Mouse (Mus musculus) inflammation-experienced regulatory T-cells, adult 6 months (primary cell): ENCODE measurements at regions not wholly inside any gene's neighbourhood (a gene's known extent, or its start where the extent isn't known, plus 50 kb on each side); places are given as distances from the start of the nearest gene placed in this dataset.
"Not testable (repeated sequence)": the region's sequence is repeated elsewhere in the genome, so short reads cannot be mapped to it uniquely, and the experiment has no call there.

Experiments used
- ATAC-seq: one replicate; pipeline ENCODE4 v1.8.0; 2017

GRCm38 (mm10) chr13:42000966-42001365 lies 50.9 kb upstream of the Hivep1 start:
- no peak for ATAC-seq

DNA sequence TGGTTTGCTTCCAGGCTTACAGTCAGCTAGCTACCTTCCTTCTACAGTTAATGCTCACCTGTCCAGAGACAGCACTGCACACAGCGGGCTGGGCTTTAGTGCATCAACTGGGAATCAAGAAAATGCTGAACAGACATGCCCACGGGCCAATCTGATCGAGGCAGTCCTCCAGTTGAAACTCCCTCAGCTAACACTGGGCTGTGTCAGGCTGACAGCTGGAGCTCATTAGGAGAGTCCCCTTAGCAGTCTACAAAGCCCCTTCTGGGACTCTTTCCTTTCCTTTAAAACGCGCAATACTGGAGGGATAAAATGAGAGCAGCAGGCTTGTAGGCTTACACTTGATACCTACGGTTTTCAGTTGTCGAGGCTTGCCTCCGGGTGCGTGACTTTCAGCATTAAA lies 53.9 kb upstream of the Hivep1 start:
- ATAC-seq: no peak

- no peak for ATAC-seq
Observed at GRCm38 (mm10) chr13:41994126-41994525, 57.7 kb upstream of the Hivep1 start.

GRCm38 (mm10) chr13:41975918-41976317 lies 75.9 kb upstream of the Hivep1 start:
- peak; percentile 75 for ATAC-seq

DNA sequence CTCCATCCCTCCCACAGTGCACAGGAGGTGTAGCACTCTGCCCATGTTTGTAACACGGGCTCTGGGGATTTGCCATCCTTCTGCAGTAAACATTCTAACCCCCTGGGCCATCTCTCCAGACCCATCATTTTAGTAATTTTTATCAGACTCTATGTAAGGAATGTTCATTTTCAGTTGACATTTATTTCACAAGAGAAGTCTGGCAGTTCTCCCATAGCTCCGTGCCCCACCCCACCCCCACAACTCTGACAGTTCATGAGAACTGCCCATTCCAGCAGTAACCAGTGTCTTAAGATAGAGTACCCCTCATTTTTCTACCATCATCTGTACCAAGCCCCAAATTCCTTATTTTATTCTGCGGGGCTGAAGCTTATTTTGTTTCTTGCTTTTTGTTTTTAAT lies 88.9 kb upstream of the Hivep1 start:
- no peak for ATAC-seq

DNA sequence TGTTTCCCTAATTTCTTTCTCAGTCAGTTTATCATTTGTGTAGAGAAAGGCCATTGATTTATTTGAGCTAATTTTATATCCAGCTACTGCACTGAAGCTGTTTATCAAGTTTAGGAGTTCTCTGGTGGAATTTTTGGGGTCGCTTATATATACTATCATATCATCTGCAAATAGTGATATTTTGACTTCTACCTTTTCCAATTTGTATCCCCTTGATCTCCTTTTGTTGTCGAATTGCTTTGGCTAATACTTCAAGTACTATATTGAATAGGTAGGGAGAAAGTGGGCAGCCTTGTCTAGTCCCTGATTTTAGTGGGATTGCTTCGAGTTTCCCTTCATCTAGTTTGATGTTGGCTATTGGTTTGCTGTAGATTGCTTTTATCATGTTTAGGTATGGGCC lies 90.9 kb upstream of the Hivep1 start:
- ATAC-seq: not testable (repeated sequence)

DNA sequence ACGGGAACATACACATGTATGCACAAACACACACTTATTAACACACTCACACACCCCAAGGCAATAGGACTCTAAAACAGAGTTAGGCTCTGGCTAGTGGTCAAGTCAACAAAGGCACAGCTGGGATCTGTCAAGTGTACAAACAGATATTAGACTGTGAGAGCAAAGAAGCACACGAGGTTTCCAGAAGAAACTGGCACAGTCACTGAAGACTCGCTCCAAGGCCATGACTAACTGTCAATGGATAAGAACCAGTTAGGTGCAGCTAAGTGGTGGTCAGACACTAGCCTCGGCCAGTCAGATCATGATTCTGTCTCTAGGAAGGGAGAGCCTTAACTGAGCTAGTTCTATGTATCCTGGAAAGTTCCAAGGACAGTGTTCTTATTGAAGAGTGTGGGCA lies 93.9 kb upstream of the Hivep1 start:
- ATAC-seq: no peak

DNA sequence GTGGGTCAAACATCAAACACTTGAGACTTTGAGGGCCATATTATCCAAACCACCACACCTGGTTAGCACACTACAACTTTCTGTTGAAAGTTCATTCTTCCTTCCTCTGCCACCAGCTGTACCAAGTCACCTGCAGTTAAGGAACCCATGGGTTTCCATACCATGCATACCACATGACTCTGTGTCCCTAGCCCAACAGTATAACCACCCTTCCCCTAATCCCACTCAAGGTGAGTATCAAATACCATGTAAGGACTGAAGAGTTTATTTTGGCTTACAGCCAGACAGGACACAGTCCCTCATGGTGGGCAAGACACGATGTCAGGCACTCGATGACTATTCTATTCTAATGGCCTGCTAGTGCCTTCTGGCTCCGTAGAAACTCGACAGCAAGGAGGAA lies 95.9 kb upstream of the Hivep1 start:
- no peak for ATAC-seq

DNA sequence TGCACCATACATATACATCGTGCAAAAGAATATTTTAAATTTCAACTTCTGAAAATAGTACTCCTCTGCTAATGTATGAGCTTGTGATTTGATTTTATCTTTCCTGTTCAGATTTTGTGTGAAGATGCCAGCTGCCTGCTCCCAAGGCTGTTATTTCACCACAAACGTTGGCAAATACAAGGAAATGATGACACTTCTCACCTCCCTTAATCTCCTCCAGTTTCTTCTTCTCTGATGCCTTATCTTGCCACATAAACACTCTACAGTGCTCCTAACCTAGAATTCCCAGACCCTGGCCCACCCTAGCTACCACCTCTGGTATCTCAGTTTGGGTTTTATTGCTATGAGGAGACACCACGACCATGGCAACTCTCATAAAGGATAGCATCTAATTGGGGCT lies 96.6 kb upstream of the Hivep1 start:
- no peak for ATAC-seq

GRCm38 (mm10) chr13:41952453-41952852 lies 99.4 kb upstream of the Hivep1 start:
- no peak for ATAC-seq

- ATAC-seq: no peak
Observed at GRCm38 (mm10) chr13:41948241-41948640, 100.8 kb upstream of the Adtrp start.

DNA sequence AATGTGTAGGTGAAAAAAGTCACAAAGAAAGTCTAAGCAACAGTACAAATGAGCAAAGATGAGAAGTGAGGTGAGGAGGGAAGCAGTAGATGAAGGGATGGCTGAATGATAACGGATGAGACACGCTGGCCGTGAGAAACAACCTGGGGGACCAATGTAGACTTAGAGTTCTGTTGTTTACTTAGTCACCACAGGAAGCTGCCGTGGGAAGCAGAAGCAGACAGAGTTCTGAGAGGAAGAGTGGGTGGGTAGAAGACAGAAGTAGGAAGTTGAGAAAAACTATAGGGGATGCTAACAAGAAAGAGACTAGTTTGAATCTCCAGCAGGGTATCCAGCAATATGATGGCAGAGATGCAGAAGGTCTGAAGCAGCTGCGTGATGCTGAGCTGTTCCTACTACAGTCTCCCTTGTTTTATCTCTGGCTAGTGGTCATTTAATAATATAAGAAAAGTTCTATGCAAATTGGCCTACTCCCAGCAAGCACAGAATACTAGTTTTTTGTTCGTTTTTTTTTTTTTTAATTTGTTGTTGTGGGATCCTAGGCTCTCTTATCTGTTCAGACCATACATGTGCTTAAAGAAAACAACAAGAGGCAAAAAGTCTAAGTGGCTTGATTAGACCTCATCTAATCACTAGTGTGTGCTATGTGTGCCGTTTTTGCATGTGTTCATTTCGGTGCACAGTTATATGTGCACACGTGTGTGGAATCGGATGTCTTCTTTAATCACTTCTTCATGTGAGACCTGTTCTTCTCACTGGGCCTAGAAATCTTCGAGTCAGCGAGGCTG lies 85.0 kb upstream of the Adtrp start:
- ATAC-seq: peak; percentile 97

GRCm38 (mm10) chr13:41929768-41930167 lies 82.3 kb upstream of the Adtrp start:
- ATAC-seq: peak; percentile 45

GRCm38 (mm10) chr13:41925851-41926250 lies 78.4 kb upstream of the Adtrp start:
- not testable (repeated sequence) for ATAC-seq

DNA sequence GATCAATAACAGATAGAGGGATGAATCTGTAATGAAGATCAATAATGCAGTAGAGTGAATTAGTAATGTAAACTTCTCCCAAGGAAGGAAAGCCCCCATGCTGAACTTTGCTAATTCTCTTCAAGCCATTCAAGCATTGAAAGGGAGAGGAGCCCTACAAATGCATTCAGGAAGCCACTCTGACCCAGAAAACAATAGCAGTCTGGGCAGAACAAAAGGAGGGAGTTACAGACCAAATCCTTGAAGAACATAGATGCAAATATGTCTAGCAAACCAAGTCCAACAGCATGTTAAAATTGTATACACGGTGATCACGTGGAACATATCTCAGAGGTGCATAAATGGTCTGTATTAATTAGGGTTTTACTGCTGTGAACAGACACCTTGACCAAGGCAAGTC lies 77.7 kb upstream of the Adtrp start:
- ATAC-seq: no peak

DNA sequence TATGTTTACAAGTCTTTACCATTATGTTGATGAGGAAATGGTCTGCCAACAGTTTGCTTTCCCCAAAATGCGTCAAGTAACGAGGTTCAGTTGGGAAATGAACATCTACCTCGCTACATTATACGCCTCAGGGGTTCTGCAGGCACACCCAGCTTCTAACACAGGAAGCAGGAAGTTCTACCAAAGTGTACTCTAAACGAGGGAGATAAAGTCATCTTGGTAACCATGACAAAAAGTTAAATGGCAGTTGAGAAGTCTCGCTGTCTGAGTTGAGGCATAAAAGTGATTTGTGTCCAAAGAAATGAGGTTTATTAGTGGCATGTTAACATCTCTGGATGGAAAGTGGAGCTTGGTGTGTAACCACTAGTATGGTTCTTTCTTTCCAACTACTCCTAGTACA lies 73.7 kb upstream of the Adtrp start:
- peak; percentile 50 for ATAC-seq

DNA sequence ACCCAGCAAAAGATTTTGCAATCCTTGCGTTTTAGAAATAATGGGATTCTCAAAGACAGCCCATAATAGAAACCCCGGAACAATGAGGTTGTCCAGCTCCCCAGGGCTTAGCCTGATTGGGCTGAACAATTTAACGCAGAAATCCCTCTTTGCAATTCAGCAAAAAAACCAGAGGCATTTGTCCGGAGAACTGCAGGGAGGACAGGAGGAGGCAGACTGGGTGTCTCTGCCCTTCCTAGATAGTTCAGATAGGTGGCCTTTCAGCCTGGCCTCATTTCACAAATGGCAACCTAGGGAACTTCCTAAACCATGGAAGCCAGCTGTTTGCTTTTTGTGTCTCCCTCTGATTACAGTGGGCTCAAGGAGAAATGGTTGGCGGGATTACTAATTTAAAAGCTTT lies 71.0 kb upstream of the Adtrp start:
- no peak for ATAC-seq

DNA sequence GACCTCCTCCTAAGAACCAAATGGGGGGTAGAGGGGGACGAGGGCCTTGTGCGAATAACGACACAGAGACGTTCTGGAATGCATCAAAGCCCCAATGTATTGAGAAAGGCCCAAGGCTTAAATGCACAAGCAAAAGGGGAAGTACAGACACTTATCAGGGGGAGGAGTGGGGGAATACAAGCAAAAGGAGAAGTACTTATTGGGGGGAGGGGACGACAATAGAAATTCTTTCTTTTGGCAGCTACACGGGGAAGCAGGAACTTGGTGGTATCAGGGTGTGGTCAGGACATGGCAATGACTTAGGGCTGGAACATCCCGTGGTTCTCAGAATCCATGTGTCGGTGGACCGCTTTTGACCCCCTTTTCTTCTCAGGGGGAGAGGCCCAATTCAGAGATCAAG lies 68.3 kb upstream of the Adtrp start:
- not testable (repeated sequence) for ATAC-seq

- ATAC-seq: no peak
Observed at GRCm38 (mm10) chr13:41910736-41911135, 63.3 kb upstream of the Adtrp start.

GRCm38 (mm10) chr13:41910236-41910635 lies 62.8 kb upstream of the Adtrp start:
- ATAC-seq: no peak

DNA sequence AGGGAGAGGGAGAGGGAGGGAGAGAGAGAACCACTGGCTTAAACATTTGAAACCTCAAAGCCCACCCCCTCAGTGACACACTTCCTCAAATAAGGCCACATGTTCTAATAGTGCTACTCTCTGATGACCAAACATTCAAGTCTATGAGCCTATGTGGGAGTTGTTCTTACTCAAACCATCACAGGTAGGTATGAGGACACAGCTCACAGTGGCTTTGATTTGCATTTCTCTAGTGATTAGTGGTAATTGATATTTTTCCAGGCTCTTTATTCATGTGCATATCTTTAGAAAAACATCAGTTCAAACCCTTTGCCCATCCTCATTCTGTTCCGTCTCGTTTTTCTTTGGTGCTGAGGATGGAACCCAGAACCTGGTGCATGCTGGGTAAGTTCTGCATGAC lies 59.5 kb upstream of the Adtrp start:
- ATAC-seq: no peak

GRCm38 (mm10) chr13:41903286-41903685 lies 55.8 kb upstream of the Adtrp start:
- ATAC-seq: no peak

GRCm38 (mm10) chr13:41899837-41900463 lies 52.5 kb upstream of the Adtrp start:
- no peak for ATAC-seq

DNA sequence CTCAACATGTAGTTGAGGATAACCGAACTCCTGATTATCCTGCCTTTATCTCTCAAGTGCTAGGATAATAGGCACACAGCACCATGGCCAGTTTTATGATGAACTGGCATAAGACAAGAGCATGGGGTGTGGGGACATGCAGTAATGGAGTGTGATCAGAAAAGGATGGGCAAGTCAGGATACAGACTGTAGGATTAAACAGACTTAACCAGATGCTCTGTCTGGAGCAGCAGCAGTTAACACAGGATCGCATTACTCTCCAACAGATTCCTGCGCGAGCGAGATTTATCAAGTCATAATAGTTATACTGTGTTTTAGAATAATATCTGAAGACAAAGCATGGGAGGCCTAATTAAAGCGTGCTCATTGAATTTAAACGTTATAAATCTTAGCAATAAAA lies 51.8 kb upstream of the Adtrp start:
- ATAC-seq: no peak
